Mouse (Mus musculus): ENCODE results near the gene Coq10b.

- TF ChIP-seq CTCF (conservative IDR thresholded peaks at IDR 0.05; ENCODE audit: insufficient read depth, insufficient read length, low read depth, low read length) (no peak), POLR2A (IDR thresholded peaks at IDR 0.05; ENCODE audit: low read depth, low read length) (no peak)
Measured at GRCm38 (mm10) chr1:55106919-55107585, 54.5 kb downstream of the Coq10b start.
